Mouse (Mus musculus) megakaryocyte, adult 5-6 weeks (primary cell): ENCODE measurements around the gene Myh7b. TPM values are rescaled to one million over a fixed set of nuclear protein-coding genes. Genes with fewer than 3 reads are reported as not detected.

Experiments
- ATAC-seq: 2 replicates; pipeline ENCODE4 v1.8.0; 2016; ENCODE audit warnings: mild to moderate bottlenecking, inconsistent platforms; ENCODE audit not compliant: poor library complexity, severe bottlenecking
- total RNA-seq, 2 experiments: library from RNA; stranded (forward) in 1 of 2; stranded (reverse) in 1 of 2; fragments of 153-499, 151-499 nt in 1 of 2; fragments of 221-1000, 200-1000 nt in 1 of 2; gene quantifications; 2 replicates each; pipeline versions ENCODE4 v1.2.3 to v1.2.4; 2015 to 2017

The Myh7b gene
- total RNA-seq, 2 experiments from 2014 or later = not detected

GRCm38 (mm10) chr2:155633121-155633520 is 22.1 kb downstream of the Myh7b start:
- ATAC-seq = no peak

GRCm38 (mm10) chr2:155633731-155634130 is 22.7 kb downstream of the Myh7b start:
- no peak for ATAC-seq

GRCm38 (mm10) chr2:155634562-155634961 is 23.6 kb downstream of the Myh7b start:
- no peak for ATAC-seq

GRCm38 (mm10) chr2:155635961-155636360 is 24.9 kb downstream of the Myh7b start:
- no peak for ATAC-seq

- no peak for ATAC-seq
Observed at GRCm38 (mm10) chr2:155636881-155637280, 25.9 kb downstream of the Myh7b start.

- peak; percentile 35 for ATAC-seq
Observed at GRCm38 (mm10) chr2:155637411-155637810, 26.4 kb downstream of the Myh7b start.

GRCm38 (mm10) chr2:155640656-155641055 is 29.6 kb downstream of the Myh7b start:
- no peak for ATAC-seq

GRCm38 (mm10) chr2:155641540-155642472 is 30.8 kb downstream of the Myh7b start:
- ATAC-seq = peak; percentile 84

- ATAC-seq = no peak
Observed at GRCm38 (mm10) chr2:155645746-155646145, 34.7 kb downstream of the Myh7b start.

GRCm38 (mm10) chr2:155652618-155653017 is 41.6 kb downstream of the Myh7b start:
- no peak for ATAC-seq

GRCm38 (mm10) chr2:155655759-155656372 is 44.9 kb downstream of the Myh7b start:
- ATAC-seq = no peak

GRCm38 (mm10) chr2:155662390-155662789 is 51.4 kb downstream of the Myh7b start:
- ATAC-seq = no peak

- peak; percentile 67 for ATAC-seq
Observed at GRCm38 (mm10) chr2:155663097-155663496, 52.1 kb downstream of the Myh7b start.

- no peak for ATAC-seq
Observed at GRCm38 (mm10) chr2:155663910-155664460, 53.0 kb downstream of the Myh7b start.

- ATAC-seq = no peak
Observed at GRCm38 (mm10) chr2:155667881-155668280, 56.9 kb downstream of the Myh7b start.

- 0 out of 2 replicates have a peak, but pooled peaks have one; percentile 43 for ATAC-seq
Observed at GRCm38 (mm10) chr2:155668461-155668860, 57.4 kb downstream of the Myh7b start.

- ATAC-seq = no peak
Observed at GRCm38 (mm10) chr2:155671236-155671635, 60.2 kb downstream of the Myh7b start.

- peak; percentile 56; the same call in 1 of the 2 replicates for ATAC-seq
Observed at GRCm38 (mm10) chr2:155673546-155673945, 62.5 kb downstream of the Myh7b start.

GRCm38 (mm10) chr2:155675118-155675517 is 64.1 kb downstream of the Myh7b start:
- no peak for ATAC-seq

- ATAC-seq = no peak
Observed at GRCm38 (mm10) chr2:155679586-155680110, 68.6 kb downstream of the Myh7b start.

GRCm38 (mm10) chr2:155680591-155680990 is 69.6 kb downstream of the Myh7b start:
- peak; percentile 30; the same call in 1 of the 2 replicates for ATAC-seq
